Mouse (Mus musculus) layer of hippocampus, adult 18-20 months (tissue): Measurements from ENCODE around the gene Kif22. TPM values are rescaled to one million over a fixed set of nuclear protein-coding genes. Genes with fewer than 3 reads are reported as not detected.

Experiments used
- DNase-seq, 2 experiments: peaks; one replicate each; pipeline ENCODE4 v3.0.0; 2022; ENCODE audit warnings: low spot score in 2 of 2
- microRNA-seq, 2 experiments: library from miRNA; unstranded; fragments of <30 nt; microRNA quantifications; one replicate each; pipeline ENCODE4 v1.2.0; 2021
- total RNA-seq, 2 experiments: library from RNA; stranded (reverse); gene quantifications; 2 replicates each; pipeline ENCODE4 v1.2.3; 2021

Kif22 gene
- total RNA-seq, 2 experiments from 2014 or later = 3.1 to 6.0 TPM

DNA sequence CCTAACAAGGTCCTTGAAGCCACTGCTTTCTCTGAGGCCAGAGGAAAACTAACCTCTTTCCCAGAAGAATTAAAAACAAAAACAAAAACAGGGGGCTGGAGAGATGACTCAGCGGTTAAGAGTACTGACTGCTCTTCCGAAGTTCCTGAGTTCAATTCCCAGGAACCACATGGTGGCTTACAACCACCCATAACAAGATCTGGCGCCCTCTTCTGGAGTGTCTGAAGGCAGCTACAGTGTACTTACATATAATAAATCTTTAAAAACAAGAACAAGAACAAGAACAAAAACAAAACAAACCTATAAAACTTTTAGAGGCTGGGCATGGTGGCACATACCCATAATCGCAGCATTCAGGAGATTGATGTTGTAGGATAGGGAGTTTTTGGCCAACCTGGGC lies 45.8 kb downstream of the Kif22 start:
- DNase-seq = no peak

- DNase-seq = no peak
Measured at GRCm38 (mm10) chr7:126988816-126989215, 53.5 kb downstream of the Kif22 start.

DNA sequence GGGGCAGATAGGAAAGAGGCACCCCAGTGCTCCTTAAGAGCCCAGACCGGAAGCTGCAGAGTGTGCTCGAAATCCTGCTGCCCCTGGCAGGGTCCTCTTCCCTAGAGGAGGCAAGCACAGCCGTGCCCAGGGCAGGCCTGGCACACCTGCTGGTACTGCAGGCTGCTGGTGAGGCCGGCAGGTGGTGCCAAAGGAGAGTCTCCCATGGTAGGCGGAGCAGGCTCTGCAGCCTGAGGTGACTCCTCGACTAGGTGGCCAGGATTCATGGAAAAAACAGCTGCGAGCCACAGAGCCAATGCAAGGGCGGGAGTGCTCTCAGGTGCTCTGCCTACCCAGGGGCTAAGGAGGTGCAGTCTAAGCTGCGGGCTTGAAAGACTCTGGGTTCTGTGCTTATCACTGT lies 56.0 kb downstream of the Kif22 start:
- no peak for DNase-seq

- DNase-seq = no peak
Measured at GRCm38 (mm10) chr7:126984667-126985444, 57.4 kb downstream of the Kif22 start.

GRCm38 (mm10) chr7:126983113-126983512 lies 59.2 kb downstream of the Kif22 start:
- DNase-seq = no peak

GRCm38 (mm10) chr7:126982054-126982453 lies 60.2 kb downstream of the Kif22 start:
- DNase-seq = no peak

DNA sequence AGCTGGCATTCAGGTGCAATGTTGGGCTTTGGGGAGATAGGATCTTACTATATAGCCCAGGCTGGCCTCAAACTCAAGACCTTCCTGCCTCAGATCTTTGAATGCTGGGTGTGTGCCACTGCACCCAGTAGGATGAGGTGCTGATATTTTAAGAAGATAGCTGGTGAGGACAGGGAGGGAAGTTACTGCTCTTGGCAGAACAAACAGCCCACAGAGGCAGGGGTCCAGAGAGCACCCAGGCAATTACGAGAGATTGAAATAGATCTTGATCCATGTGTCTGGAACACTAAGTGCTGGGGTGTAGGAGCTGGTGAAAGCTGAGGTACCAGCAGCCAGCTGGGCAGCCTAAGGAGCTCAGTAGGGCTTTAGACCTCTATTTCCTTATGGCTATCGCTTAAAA lies 60.7 kb downstream of the Kif22 start:
- no peak for DNase-seq

DNA sequence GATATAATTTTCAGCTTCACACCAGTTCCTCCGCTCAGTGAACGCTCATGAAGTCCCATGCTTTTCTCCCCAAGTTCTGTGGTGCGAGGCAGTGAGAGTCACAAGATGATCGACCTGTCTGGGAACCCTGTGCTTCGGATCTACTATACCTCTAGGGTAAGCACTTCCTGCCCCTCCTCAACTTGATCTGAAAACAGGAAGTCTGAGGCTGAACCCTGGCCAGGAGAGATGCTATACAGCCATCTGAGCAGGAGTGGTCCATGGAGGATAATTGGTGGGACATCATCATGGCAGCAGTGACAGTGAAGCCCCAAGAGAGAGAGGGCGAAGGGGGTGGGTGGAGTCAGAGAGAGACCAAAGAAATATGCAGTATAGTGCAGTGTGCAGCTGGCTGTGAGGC lies 63.4 kb downstream of the Kif22 start:
- DNase-seq = no peak

Small RNAs within 50 kb of the gene (microRNA-seq; reads per million reads assigned to microRNA genes)
- gene Gm44343 = 0 reads per million in 2 experiments

Other genes with a start within 250 kb of the Kif22 start
- 10 to 100 TPM; 48.9 to 54.5 TPM for gene Ppp4c, start 250.0 kb downstream of the Kif22 start, total RNA-seq
- gene Fam57b, start 244.8 kb downstream of the Kif22 start, total RNA-seq = 10 to 100 TPM; 62.4 to 68.1 TPM
- not detected for gene 4930451I11Rik, start 210.8 kb downstream of the Kif22 start, total RNA-seq
- 10 to 100 TPM; 15.8 to 18.5 TPM for gene Doc2a, start 195.1 kb downstream of the Kif22 start, total RNA-seq
- 10 to 100 TPM; 25.8 to 30.9 TPM for gene Hirip3, start 180.5 kb downstream of the Kif22 start, total RNA-seq
- 10 to 100 TPM; 48.4 to 55.6 TPM for gene Ino80e, start 180.1 kb downstream of the Kif22 start, total RNA-seq
- gene Taok2, start 157.8 kb downstream of the Kif22 start, total RNA-seq = 100 to 1,000 TPM; 156 to 160 TPM
- gene Tmem219, start 119.6 kb downstream of the Kif22 start, total RNA-seq = 10 to 100 TPM; 18.4 to 23.1 TPM
- gene Kctd13, start 113.6 kb downstream of the Kif22 start, total RNA-seq = 100 to 1,000 TPM; 192 to 198 TPM
- gene Asphd1, start 92.9 kb downstream of the Kif22 start, total RNA-seq = 10 to 100 TPM; 33.3 to 33.7 TPM
- gene Sez6l2, start 91.9 kb downstream of the Kif22 start, total RNA-seq = 100 to 1,000 TPM; 475 to 503 TPM
- 100 to 1,000 TPM; 164 to 166 TPM for gene Cdipt, start 66.6 kb downstream of the Kif22 start, total RNA-seq
- not detected for gene Cdiptos, start 66.4 kb downstream of the Kif22 start, total RNA-seq
- gene Mvp, start 27.9 kb downstream of the Kif22 start, total RNA-seq = 10 to 100 TPM in 1 of 2 experiments, 1 to 10 TPM in 1; 8.5 to 10.0 TPM
- gene Pagr1b, start 26.0 kb downstream of the Kif22 start, total RNA-seq = not detected
- 10 to 100 TPM; 16.7 to 17.4 TPM for gene Pagr1a, start 25.1 kb downstream of the Kif22 start, total RNA-seq
- 10 to 100 TPM; 61.2 to 65.1 TPM for gene Gm42742, start 21.4 kb downstream of the Kif22 start, total RNA-seq
- gene Prrt2, start 21.3 kb downstream of the Kif22 start, total RNA-seq = 100 to 1,000 TPM; 246 to 261 TPM
- 100 to 1,000 TPM; 238 to 241 TPM for gene Maz, start 15.4 kb downstream of the Kif22 start, total RNA-seq
- gene Zg16, start 44.9 kb upstream of the Kif22 start, total RNA-seq = not detected
- gene AI467606, start 48.9 kb upstream of the Kif22 start, total RNA-seq = 1 to 10 TPM in 1 of 2 experiments, under 1 TPM in 1; 0.84 to 1.6 TPM
- under 1 TPM; 0.20 to 0.50 TPM for gene Qprt, start 79.8 kb upstream of the Kif22 start, total RNA-seq
- under 1 TPM; 0.25 to 0.30 TPM for gene Spn, start 95.4 kb upstream of the Kif22 start, total RNA-seq
- 100 to 1,000 TPM in 1 of 2 experiments, 10 to 100 TPM in 1; 87.8 to 105 TPM for gene Cd2bp2, start 153.6 kb upstream of the Kif22 start, total RNA-seq
- 100 to 1,000 TPM in 1 of 2 experiments, 10 to 100 TPM in 1; 93.5 to 106 TPM for gene Tbc1d10b, start 166.0 kb upstream of the Kif22 start, total RNA-seq
- 1 to 10 TPM; 1.7 to 2.2 TPM for gene Mylpf, start 166.4 kb upstream of the Kif22 start, total RNA-seq
- 10 to 100 TPM; 22.4 TPM for gene Zfp553, start 190.6 kb upstream of the Kif22 start, total RNA-seq
- 1 to 10 TPM; 5.9 to 7.9 TPM for gene Sept1, start 190.7 kb upstream of the Kif22 start, total RNA-seq
- 10 to 100 TPM; 62.6 to 66.0 TPM for gene Zfp771, start 201.8 kb upstream of the Kif22 start, total RNA-seq
- gene Dctpp1, start 218.2 kb upstream of the Kif22 start, total RNA-seq = 10 to 100 TPM; 22.0 to 22.8 TPM
- gene Sephs2, start 231.6 kb upstream of the Kif22 start, total RNA-seq = 10 to 100 TPM; 35.0 to 38.6 TPM